8 mouse cellular contexts compared by ENCODE assay signal in genomic region chr10:128179989-128180388, GRCm38 (mm10). TPM values are rescaled to one million over a fixed set of nuclear protein-coding genes. Genes with fewer than 3 reads are reported as not detected.
A peak's percentile ranks its signal among the peaks of the same experiment; 100 is the strongest.
DNase-seq lines count a peak whose midpoint lies in the region; ATAC-seq and TF ChIP-seq lines count a peak whose summit lies in the region.

Gene Rbms2, minus strand, starts transcription at chr10:128180297.

- H3K4me2 ChIP-seq in forebrain, embryonic 11.5 days (ENCODE audit: low read depth, low read length, severe bottlenecking), result peak within 1 kb of the TSS; percentile 24; the same call in 1 of the 2 replicates
- no peak within 1 kb of the TSS for H3K4me2 ChIP-seq in forebrain, postnatal 0 days (ENCODE audit: low read depth)
- peak within 1 kb of the TSS; percentile 53 for H3K4me2 ChIP-seq in liver, embryonic 11.5 days
- H3K4me2 ChIP-seq in neural tube, embryonic 15.5 days, result peak within 1 kb of the TSS; percentile 24

- no peak within 1 kb of the TSS for H3K27ac ChIP-seq in forebrain, embryonic 11.5 days (ENCODE audit: low read depth, low read length)
- H3K27ac ChIP-seq in forebrain, postnatal 0 days (ENCODE audit: low read depth, low read length), result no peak within 1 kb of the TSS
- H3K27ac ChIP-seq in liver, embryonic 11.5 days (ENCODE audit: low read depth, low read length), result peak within 1 kb of the TSS; percentile 53
- H3K27ac ChIP-seq in neural tube, embryonic 15.5 days (replicated peaks), result peak within 1 kb of the TSS; percentile 30; the same call in 1 of the 2 replicates

- H3K4me1 ChIP-seq in forebrain, embryonic 11.5 days (replicated peaks; ENCODE audit: control insufficient read depth, insufficient read depth, low read length), result no peaks in the 10 kb centered on the region; the same call in 1 of the 2 replicates
- peaks cover 7% of the 10 kb centered on the region; the same call in 1 of the 2 replicates for H3K4me1 ChIP-seq in forebrain, postnatal 0 days (ENCODE audit: insufficient read depth)
- H3K4me1 ChIP-seq in liver, embryonic 11.5 days (replicated peaks; ENCODE audit: control insufficient read depth, insufficient read depth, low read length), result peaks cover 12% of the 10 kb centered on the region
- peaks cover 11% of the 10 kb centered on the region for H3K4me1 ChIP-seq in neural tube, embryonic 15.5 days

- no peak within 1 kb of the TSS for H3K4me3 ChIP-seq in forebrain, embryonic 11.5 days (ENCODE audit: low read depth, low read length)
- no peak within 1 kb of the TSS for H3K4me3 ChIP-seq in forebrain, postnatal 0 days (ENCODE audit: low read depth, low read length)
- H3K4me3 ChIP-seq in liver, embryonic 11.5 days (ENCODE audit: low read depth, low read length), result peak within 1 kb of the TSS; percentile 33
- H3K4me3 ChIP-seq in neural tube, embryonic 15.5 days (replicated peaks), result peak within 1 kb of the TSS; percentile 13; the same call in 1 of the 2 replicates

- no peak for ATAC-seq in forebrain, embryonic 11.5 days (replicated peaks; ENCODE audit: low FRiP score)
- no peak for ATAC-seq in forebrain, postnatal 0 days
- ATAC-seq in liver, embryonic 11.5 days (replicated peaks; ENCODE audit: low FRiP score), result peak; percentile 28; the same call in 1 of the 2 replicates
- ATAC-seq in neural tube, embryonic 15.5 days (ENCODE audit: low FRiP score), result no peak

- H3K36me3 ChIP-seq in forebrain, embryonic 11.5 days (ENCODE audit: control insufficient read depth, insufficient read depth, low read length), result no peaks in the 10 kb centered on the region
- no peaks in the 10 kb centered on the region for H3K36me3 ChIP-seq in forebrain, postnatal 0 days (ENCODE audit: insufficient read depth)
- no peaks in the 10 kb centered on the region for H3K36me3 ChIP-seq in liver, embryonic 11.5 days (ENCODE audit: control insufficient read depth, insufficient read depth, low read length)
- no peaks in the 10 kb centered on the region for H3K36me3 ChIP-seq in neural tube, embryonic 15.5 days

- H3K9ac ChIP-seq in forebrain, embryonic 11.5 days (ENCODE audit: low read length), result no peak within 1 kb of the TSS; the same call in 1 of the 2 replicates
- no peak within 1 kb of the TSS for H3K9ac ChIP-seq in forebrain, postnatal 0 days
- peak within 1 kb of the TSS; percentile 49; the same call in 1 of the 2 replicates for H3K9ac ChIP-seq in liver, embryonic 11.5 days (ENCODE audit: low read depth, low read length)
- no peak within 1 kb of the TSS for H3K9ac ChIP-seq in neural tube, embryonic 15.5 days (replicated peaks)

- H3K9me3 ChIP-seq in forebrain, embryonic 11.5 days (ENCODE audit: control insufficient read depth, low read length), result no peaks in the 10 kb centered on the region
- no peaks in the 10 kb centered on the region for H3K9me3 ChIP-seq in forebrain, postnatal 0 days (ENCODE audit: low read length)
- H3K9me3 ChIP-seq in liver, embryonic 11.5 days (ENCODE audit: control insufficient read depth, low read length), result no peaks in the 10 kb centered on the region
- H3K9me3 ChIP-seq in neural tube, embryonic 15.5 days (replicated peaks), result no peaks in the 10 kb centered on the region

- no peak for TF ChIP-seq CTCF in forebrain, postnatal 0 days (IDR thresholded peaks at IDR 0.05; ENCODE audit: low read depth)

- WGBS in forebrain, embryonic 11.5 days, result 3% methylated on average over 6 of the region's 6 CpGs
- 1% methylated on average over 6 of the region's 6 CpGs for WGBS in forebrain, postnatal 0 days
- 6% methylated on average over 6 of the region's 6 CpGs for WGBS in liver, embryonic 11.5 days
- 5% methylated on average over 6 of the region's 6 CpGs for WGBS in neural tube, embryonic 15.5 days

- DNase-seq in forebrain, embryonic 11.5 days (ENCODE audit: low spot score), result no peak
- DNase-seq in forebrain, postnatal 0 days, result no peak
- peak; percentile 30 for DNase-seq in adrenal gland, postnatal 10 days
- peak in 1 of 2 experiments; percentile 18 for DNase-seq in gastrocnemius, postnatal 4 days (ENCODE audit: low spot score in 2 of 2)
- peak; percentile 48 for DNase-seq in kidney, adult 11 months
- DNase-seq in liver, embryonic 11.5 days (ENCODE audit: low spot score), result peak; percentile 40
- DNase-seq in ovary, postnatal 14 days (ENCODE audit: low spot score), result no peak

- H3K27me3 ChIP-seq in forebrain, embryonic 11.5 days (ENCODE audit: control insufficient read depth, insufficient read depth, low read length), result no peaks in the 10 kb centered on the region
- H3K27me3 ChIP-seq in forebrain, postnatal 0 days (ENCODE audit: insufficient read depth, low read length), result no peaks in the 10 kb centered on the region
- H3K27me3 ChIP-seq in liver, embryonic 11.5 days (replicated peaks; ENCODE audit: control insufficient read depth, insufficient read depth, low read length), result no peaks in the 10 kb centered on the region
- H3K27me3 ChIP-seq in neural tube, embryonic 15.5 days (replicated peaks), result no peaks in the 10 kb centered on the region

RNA-seq across cellular contexts. Expression of gene Rbms2, which starts in this region (rescaled TPM):
- 21.7 and 22.3 TPM in 2 replicates for polyA plus RNA-seq in forebrain, embryonic 11.5 days (2014; fragmentation: Nextera tagmentation; extraction: Ambion mirVana)
- 6.3 and 9.9 TPM in 2 replicates for total RNA-seq in forebrain, postnatal 0 days (2014; rRNA removed)
- polyA plus RNA-seq in forebrain, postnatal 0 days (2015; fragmentation: Nextera tagmentation; extraction: Ambion mirVana), result 4.7 and 5.6 TPM in 2 replicates
- 10 to 100 TPM; 65.3 to 74.8 TPM for total RNA-seq in adrenal gland, postnatal 10 days (2021)
- 10 to 100 TPM; 83.8 to 85.3 TPM for total RNA-seq in gastrocnemius, postnatal 4 days (2021)
- 14.6 and 17.0 TPM in 2 replicates for polyA plus RNA-seq in liver, embryonic 11.5 days (2014; fragmentation: Nextera tagmentation; extraction: Ambion mirVana)
- polyA plus RNA-seq in neural tube, embryonic 15.5 days (2015; fragmentation: Nextera tagmentation; extraction: Ambion mirVana), result 6.5 and 12.7 TPM in 2 replicates

Comparison
In these comparisons a context has a peak if more than half of its experiments do, and no peak if none do; other contexts are left out.
1. DNase-seq: peak in adrenal gland, postnatal 10 days (single experiment), kidney, adult 11 months (single experiment) and liver, embryonic 11.5 days (single experiment); none in forebrain, embryonic 11.5 days (single experiment), forebrain, postnatal 0 days (single experiment) and ovary, postnatal 14 days (single experiment).
2. H3K27ac ChIP-seq: peak in liver, embryonic 11.5 days (single experiment) and neural tube, embryonic 15.5 days (single experiment); none in forebrain, embryonic 11.5 days (single experiment) and forebrain, postnatal 0 days (single experiment).
3. H3K4me3 ChIP-seq: peak in liver, embryonic 11.5 days (single experiment) and neural tube, embryonic 15.5 days (single experiment); none in forebrain, embryonic 11.5 days (single experiment) and forebrain, postnatal 0 days (single experiment).